Mouse (Mus musculus) adrenal gland, postnatal 0 days (tissue): ENCODE results near the gene Rrn3. TPM values are rescaled to one million over a fixed set of nuclear protein-coding genes. Genes with fewer than 3 reads are reported as not detected.

Experiments used
- microRNA-seq: library from miRNA; unstranded; fragments of <30 nt; microRNA quantifications from one replicate; pipeline ENCODE4, GENCODE M21; 2016; ENCODE audit warnings: borderline replicate concordance; ENCODE audit not compliant: insufficient number of aligned reads
- polyA plus RNA-seq: library from polyadenylated mRNA; unstranded; fragments of >200 nt; fragmentation: Nextera tagmentation; extraction: Ambion mirVana; gene quantifications from 2 replicates; pipeline ENCODE4 v1.2.1, GENCODE M21; 2015

Rrn3 gene
- 29.2 and 48.2 TPM in 2 replicates for polyA plus RNA-seq

GRCm38 (mm10) chr16:13780353-13781036 lies at the start of gene Rrn3:
Rrn3 (plus strand) TSS chr16:13780708.

GRCm38 (mm10) chr16:13818560-13819393 lies 38.3 kb downstream of the Rrn3 start, which contains the start of gene Ntan1:
Ntan1 (plus strand) TSS chr16:13818845.

Small RNAs within 50 kb of the gene (microRNA-seq; reads per million reads assigned to microRNA genes)
- not detected for gene Gm27734

Other genes starting within 250 kb of the Rrn3 start
- gene Parn, start 112.5 kb upstream of the Rrn3 start, polyA plus RNA-seq = 29.8 and 40.5 TPM in 2 replicates
- 34.0 and 41.5 TPM in 2 replicates for gene Bfar, start 108.8 kb upstream of the Rrn3 start, polyA plus RNA-seq
- 4.2 and 4.6 TPM in 2 replicates for gene 3110001I22Rik, start 108.8 kb upstream of the Rrn3 start, polyA plus RNA-seq
- gene Pla2g10, start 49.7 kb upstream of the Rrn3 start, polyA plus RNA-seq = 0.19 and 0.93 TPM in 2 replicates
- gene Ntan1, start 38.1 kb downstream of the Rrn3 start, polyA plus RNA-seq = 133 and 164 TPM in 2 replicates
- gene Pdxdc1, start 122.4 kb downstream of the Rrn3 start, polyA plus RNA-seq = 40.8 and 60.1 TPM in 2 replicates
- gene Mpv17l, start 122.5 kb downstream of the Rrn3 start, polyA plus RNA-seq = 6.6 and 11.9 TPM in 2 replicates
- gene 2900011O08Rik, start 205.9 kb downstream of the Rrn3 start, polyA plus RNA-seq = 4.4 and 7.9 TPM in 2 replicates
- 0.33 and 0.77 TPM in 2 replicates for gene Ifitm7, start 206.2 kb downstream of the Rrn3 start, polyA plus RNA-seq